Mouse (Mus musculus) lung, postnatal 36 days (tissue): Measurements from ENCODE around the gene Ttc9c.

ENCODE experiments used
- DNase-seq: peaks from one replicate; pipeline ENCODE4 v3.0.0; 2022; ENCODE audit warnings: mixed read lengths

Gene Ttc9c

GRCm38 (mm10) chr19:8773409-8773808, 45.7 kb downstream of the Ttc9c start:
- no peak for DNase-seq

- no peak for DNase-seq
Measured at GRCm38 (mm10) chr19:8772996-8773395, 46.1 kb downstream of the Ttc9c start.

GRCm38 (mm10) chr19:8770567-8771270, 48.4 kb downstream of the Ttc9c start, which contains the start of gene Tmem223:
Gene Tmem223, plus strand, starts transcription at chr19:8770996.
- peak; percentile 87 for DNase-seq

GRCm38 (mm10) chr19:8765562-8765961, 53.6 kb downstream of the Ttc9c start:
- DNase-seq: no peak

- DNase-seq: no peak
Measured at GRCm38 (mm10) chr19:8763276-8763675, 55.9 kb downstream of the Ttc9c start.

- DNase-seq: peak; percentile 14
Measured at GRCm38 (mm10) chr19:8760757-8761156, 58.4 kb downstream of the Ttc9c start.
